21 mouse cellular contexts compared by ENCODE assay signal in the genomic region with DNA sequence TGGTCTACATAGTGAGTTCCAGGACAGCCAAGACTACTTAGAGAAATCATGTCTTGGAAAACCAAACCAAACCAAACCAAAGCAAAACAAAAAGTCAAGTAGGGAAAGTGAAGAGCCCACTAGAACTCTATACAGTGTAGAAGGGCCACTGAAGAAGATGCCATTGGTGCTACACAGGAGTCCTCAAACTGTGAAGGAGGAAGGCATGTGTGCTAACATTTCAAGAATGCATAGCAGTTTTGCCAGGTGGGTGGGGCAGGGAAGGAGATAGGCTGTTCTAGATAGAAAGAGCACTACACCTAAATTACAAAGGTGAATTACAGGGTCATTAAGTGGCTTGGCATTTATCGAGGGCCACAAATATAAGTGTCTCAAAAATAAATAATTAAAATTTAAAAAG.
"Had no signal": no experiment of that assay in that cellular context is flagged by ENCODE, and none has a peak within 500 bp of the region (broad histone marks: within the 10 kb centered on the region; RNA-seq: fewer than 3 reads in every experiment).

No protein-coding gene starts in this region.

- DNase-seq: kidney, adult 8-10 months; kidney, postnatal 14 days; kidney, postnatal 4 days; layer of hippocampus, adult 9-11 months; liver; lung, embryonic 14.5 days; thymus, adult 18-20 months; thymus, postnatal 14 days; thymus, postnatal 4 days had no signal

- H3K9ac ChIP-seq: kidney, embryonic 15.5 days; limb, embryonic 13.5 days; liver, embryonic 12.5 days; liver, embryonic 15.5 days; lung, embryonic 14.5 days; midbrain, embryonic 13.5 days; neural tube, embryonic 13.5 days had no signal

- H3K4me3 ChIP-seq: kidney, embryonic 15.5 days; limb, embryonic 10.5 days; limb, embryonic 13.5 days; liver, embryonic 12.5 days; liver, embryonic 15.5 days; megakaryocyte, embryonic 14.5 days; midbrain, embryonic 10.5 days; midbrain, embryonic 13.5 days; myocyte; neural tube, embryonic 13.5 days had no signal

- H3K4me2 ChIP-seq: kidney, embryonic 15.5 days; limb, embryonic 13.5 days; liver, embryonic 12.5 days; liver, embryonic 15.5 days; lung, embryonic 14.5 days; midbrain, embryonic 13.5 days; neural tube, embryonic 13.5 days had no signal

- ATAC-seq: intestine, postnatal 0 days; liver, embryonic 12.5 days; midbrain, embryonic 13.5 days; midbrain, embryonic 16.5 days had no signal

- H3K27ac ChIP-seq: kidney, embryonic 15.5 days; limb, embryonic 10.5 days; limb, embryonic 13.5 days; liver, embryonic 12.5 days; liver, embryonic 15.5 days; midbrain, embryonic 10.5 days; midbrain, embryonic 13.5 days; neural tube, embryonic 13.5 days had no signal

- H3K4me1 ChIP-seq: kidney, embryonic 15.5 days; limb, embryonic 13.5 days; liver, embryonic 12.5 days; liver, embryonic 15.5 days; megakaryocyte, embryonic 14.5 days; midbrain, embryonic 13.5 days; neural tube, embryonic 13.5 days had no signal

- H3K9me3 ChIP-seq: kidney, embryonic 15.5 days; limb, embryonic 10.5 days; limb, embryonic 13.5 days; liver, embryonic 12.5 days; liver, embryonic 15.5 days; megakaryocyte, embryonic 14.5 days; midbrain, embryonic 10.5 days; midbrain, embryonic 13.5 days; neural tube, embryonic 13.5 days had no signal

- H3K27me3 ChIP-seq: kidney, embryonic 15.5 days; limb, embryonic 13.5 days; liver, embryonic 12.5 days; liver, embryonic 15.5 days; midbrain, embryonic 13.5 days; neural tube, embryonic 13.5 days had no signal

- H3K36me3 ChIP-seq: liver, embryonic 12.5 days; liver, embryonic 15.5 days had no signal
